Mouse (Mus musculus): Measurements from ENCODE around the gene Plau.

Gene Plau

DNA sequence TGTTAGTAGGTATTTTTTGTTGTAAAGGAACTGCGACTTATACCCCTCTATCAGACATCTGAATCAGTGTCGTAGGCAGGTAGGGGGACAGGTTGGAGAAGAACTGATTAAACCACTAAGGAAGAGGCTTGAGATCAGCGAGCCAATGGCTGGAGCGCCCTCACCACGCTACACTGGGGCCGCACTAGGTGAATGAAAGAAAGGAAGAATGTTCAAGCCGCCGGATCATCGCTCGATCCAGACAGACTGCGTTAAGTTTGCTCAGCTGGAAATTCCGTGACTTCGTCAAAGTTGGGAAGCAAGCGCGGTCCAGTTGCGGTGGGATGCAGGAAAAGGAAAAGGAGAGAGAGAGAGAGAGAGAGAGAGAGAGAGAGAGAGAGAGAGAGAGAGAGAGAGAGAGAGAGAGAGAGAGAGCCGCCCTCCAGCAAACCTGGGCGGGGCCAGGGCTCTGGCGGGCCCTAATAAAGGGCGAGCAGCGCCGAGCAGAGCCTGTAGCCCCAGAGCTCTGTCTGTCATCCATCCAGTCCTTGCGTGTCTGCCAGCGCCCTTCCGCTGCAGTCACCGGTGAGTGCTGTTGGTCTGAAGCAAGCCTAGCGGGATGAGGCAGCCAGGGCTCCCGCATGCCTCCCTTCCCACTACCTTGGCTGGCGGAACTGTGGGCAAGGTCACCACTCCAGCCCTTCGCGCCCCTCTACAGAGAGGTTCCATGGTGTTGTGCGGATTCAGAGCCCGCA is at the start of gene Plau:
Plau (plus strand) TSS at position 490 of the 734 bp plus-strand sequence.
- peak; percentile 81 to 90 for DNase-seq (ENCODE audit: inconsistent age in 2 of 2, low spot score in 1 of 2)

DNA sequence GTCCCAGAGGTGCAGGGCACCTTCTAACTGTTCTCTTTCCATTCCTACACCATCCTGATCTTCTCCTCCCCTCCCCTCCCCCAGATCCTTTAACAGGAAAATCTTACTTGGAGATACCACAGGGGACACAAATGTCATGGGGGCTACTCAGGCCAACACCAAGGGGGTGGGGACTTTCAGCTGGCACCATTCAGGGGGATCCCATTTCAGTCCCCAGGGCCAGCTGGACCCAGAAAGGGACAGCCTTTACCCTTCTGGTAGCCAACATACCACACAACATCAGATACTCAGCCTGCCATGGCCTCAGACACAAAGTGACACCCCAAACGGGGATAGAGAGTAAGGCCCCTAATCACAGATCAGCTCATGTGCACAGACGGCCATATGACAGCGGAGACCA is 48.3 kb upstream of the Plau start:
- no peak for DNase-seq (ENCODE audit: inconsistent age in 2 of 2, low spot score in 1 of 2)

- no peak for DNase-seq (ENCODE audit: inconsistent age in 2 of 2, low spot score in 1 of 2)
These were observed 46.9 kb upstream of the Plau start for GRCm38 (mm10) chr14:20789593-20789992.

- no peak for DNase-seq (ENCODE audit: inconsistent age in 2 of 2, low spot score in 1 of 2)
These were observed 46.0 kb upstream of the Plau start for GRCm38 (mm10) chr14:20790445-20790844.

- DNase-seq (ENCODE audit: inconsistent age in 2 of 2, low spot score in 1 of 2), result no peak
These were observed 45.5 kb upstream of the Plau start for GRCm38 (mm10) chr14:20790996-20791395.

DNA sequence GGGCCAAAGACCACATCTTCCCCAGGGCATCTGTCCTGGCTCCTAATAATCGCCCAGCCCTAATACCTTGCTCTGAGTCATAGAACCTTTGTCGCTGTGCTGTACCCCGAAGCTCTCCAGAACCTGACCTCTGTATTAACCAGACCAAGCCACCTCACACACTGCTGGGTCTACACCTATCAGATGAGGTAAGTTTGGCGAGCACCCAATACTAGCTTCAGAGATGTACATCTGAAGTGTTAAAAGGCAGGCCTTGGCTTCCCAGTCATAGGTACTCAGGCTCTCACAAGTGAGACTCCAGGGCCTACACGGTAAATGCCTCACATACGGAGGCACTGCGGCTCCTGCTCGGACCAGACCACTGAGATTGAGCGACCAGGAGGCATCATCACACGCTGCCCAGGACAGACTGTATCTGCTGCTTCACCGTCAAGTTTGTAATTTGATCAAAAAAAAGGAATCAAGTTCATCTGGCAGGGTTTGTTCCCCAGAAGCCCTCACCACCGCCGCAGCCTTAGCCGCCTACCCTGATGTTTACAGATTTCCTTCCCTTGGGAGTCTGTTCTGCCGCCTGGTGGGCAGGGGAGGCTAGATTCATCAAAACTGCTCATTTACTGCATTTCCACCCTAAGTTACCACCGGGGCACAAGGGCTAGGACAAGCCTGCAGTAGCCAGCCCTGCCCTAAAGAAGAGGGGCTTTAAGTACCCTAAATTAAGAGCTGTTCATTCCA is 44.8 kb upstream of the Plau start:
- DNase-seq (ENCODE audit: inconsistent age in 2 of 2, low spot score in 1 of 2), result peak in 1 of 2 experiments; percentile 43

DNA sequence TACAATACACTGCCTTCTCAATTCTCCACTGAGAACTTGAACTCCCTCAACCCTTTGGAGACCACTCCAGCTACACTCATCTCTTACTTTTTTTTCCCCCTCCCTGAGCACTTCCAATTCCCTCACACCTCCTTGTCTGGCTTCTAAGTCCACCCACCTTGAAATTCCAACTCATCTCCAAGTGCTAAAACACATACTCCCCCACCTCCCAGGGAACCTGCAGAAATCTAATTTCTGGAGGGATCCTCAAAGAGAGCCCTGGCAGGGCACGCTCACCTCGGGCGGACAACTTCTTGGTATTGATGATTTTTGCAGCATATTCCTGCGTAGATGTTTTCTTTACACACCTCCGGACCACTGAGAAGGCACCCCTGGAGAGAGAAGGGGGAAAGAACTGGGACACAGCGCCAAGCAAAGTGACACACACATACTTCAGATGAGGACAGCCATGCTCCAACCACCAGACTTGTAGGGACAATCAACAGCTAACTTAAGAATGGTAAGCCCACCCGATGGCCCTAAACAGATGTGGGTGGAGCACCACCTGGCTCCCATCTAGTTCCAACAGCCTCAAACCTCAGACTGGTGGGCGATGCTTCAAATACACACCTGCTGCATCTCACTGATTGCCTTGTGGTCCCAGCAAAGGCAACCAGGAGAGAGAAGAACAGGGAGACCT is 44.1 kb upstream of the Plau start:
- peak in 1 of 2 experiments; percentile 52 for DNase-seq (ENCODE audit: inconsistent age in 2 of 2, low spot score in 1 of 2)

GRCm38 (mm10) chr14:20792922-20793757 is 43.3 kb upstream of the Plau start:
- peak; percentile 60 to 71 for DNase-seq (ENCODE audit: inconsistent age in 2 of 2, low spot score in 1 of 2)

GRCm38 (mm10) chr14:20793758-20794531 is 42.5 kb upstream of the Plau start, which contains the start of gene Camk2g:
Camk2g (minus strand) TSS chr14:20794088.
- peak; percentile 90 to 95 for DNase-seq (ENCODE audit: inconsistent age in 2 of 2, low spot score in 1 of 2)

- no peak for DNase-seq (ENCODE audit: inconsistent age in 2 of 2, low spot score in 1 of 2)
These were observed 41.9 kb upstream of the Plau start for GRCm38 (mm10) chr14:20794589-20794988.

- DNase-seq (ENCODE audit: inconsistent age in 2 of 2, low spot score in 1 of 2), result peak in 1 of 2 experiments; percentile 49
These were observed 40.9 kb upstream of the Plau start for GRCm38 (mm10) chr14:20795423-20796152.

GRCm38 (mm10) chr14:20796170-20796569 is 40.3 kb upstream of the Plau start:
- DNase-seq (ENCODE audit: inconsistent age in 2 of 2, low spot score in 1 of 2), result no peak

DNA sequence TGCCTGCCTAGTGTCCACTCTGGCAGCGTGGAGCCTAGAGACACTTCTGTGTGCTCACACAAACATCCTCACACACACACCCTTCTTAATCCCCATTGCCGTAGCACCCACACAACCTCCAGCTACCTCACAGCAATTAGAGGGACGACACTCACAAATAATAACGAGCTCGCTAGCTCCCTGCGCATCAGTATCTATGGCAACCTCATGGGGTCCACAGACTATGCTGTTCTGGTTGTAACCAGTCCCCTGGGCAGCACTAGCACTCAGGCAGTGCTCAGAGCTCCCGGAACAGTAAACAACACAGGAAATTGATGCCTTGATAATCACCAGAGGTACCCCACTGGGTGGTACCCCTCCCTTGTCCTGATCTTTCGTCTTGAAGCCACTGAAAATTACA is 39.8 kb upstream of the Plau start:
- DNase-seq (ENCODE audit: inconsistent age in 2 of 2, low spot score in 1 of 2), result no peak

DNA sequence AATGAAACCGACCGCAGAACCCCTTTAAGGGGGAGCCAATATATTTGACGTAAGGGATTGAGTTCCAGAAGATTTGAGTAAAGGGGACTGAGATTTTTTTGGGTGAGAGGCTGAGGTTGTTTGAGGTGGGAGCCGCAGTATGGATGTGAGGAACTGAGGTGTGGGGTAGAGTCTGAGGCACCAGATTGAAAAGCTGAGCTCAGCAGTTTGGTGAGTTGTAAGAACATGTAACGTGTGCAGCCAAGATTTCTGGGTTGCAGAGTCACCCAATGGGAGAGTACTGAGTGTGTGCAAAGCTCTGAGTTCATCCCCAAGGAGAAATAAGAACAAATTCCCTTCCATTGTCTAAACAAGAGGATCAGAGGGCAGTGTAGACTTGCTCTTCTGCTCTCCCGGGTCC is 38.2 kb upstream of the Plau start:
- no peak for DNase-seq (ENCODE audit: inconsistent age in 2 of 2, low spot score in 1 of 2)

GRCm38 (mm10) chr14:20798761-20799160 is 37.7 kb upstream of the Plau start:
- peak; percentile 90 to 95 for DNase-seq (ENCODE audit: inconsistent age in 2 of 2, low spot score in 1 of 2)

- DNase-seq (ENCODE audit: inconsistent age in 2 of 2, low spot score in 1 of 2), result peak in 1 of 2 experiments; percentile 24
These were observed 33.4 kb upstream of the Plau start for GRCm38 (mm10) chr14:20802926-20803605.

DNA sequence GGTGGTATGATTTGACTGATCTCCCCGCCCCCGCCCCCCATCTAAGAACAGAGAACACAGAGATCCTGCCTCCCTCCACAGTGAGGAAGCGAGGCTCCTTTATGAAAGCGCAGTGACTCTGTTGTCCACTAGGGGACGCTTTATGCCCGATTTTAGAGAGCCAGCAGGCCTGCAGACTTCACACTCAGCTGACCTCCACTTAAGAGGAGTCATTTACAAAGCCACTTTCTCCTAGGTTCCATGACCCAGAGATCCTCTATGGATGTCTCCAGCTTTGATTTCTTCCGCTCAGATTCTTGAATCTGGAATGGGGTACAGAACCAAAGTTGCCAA is 32.9 kb upstream of the Plau start:
- DNase-seq (ENCODE audit: inconsistent age in 2 of 2, low spot score in 1 of 2), result peak; percentile 83 to 95

DNA sequence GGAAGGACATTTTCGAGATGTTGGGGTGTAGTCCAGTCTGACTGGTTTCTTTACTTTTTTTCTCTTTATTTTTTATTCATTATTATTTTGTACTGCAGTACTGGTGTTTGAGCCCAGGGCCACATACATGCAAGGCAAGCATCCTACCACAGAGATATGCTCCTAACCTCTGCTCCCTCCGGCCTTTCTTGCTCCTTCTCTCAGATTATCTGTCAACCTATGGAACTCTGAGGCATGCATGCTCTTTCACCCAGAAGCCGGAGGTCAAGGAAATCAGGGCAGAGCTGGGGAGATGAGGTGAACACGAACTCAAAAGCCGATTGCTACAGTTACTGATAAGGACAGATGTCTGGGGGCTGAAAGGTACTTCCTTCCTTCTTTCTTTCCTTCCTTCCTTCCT is 32.0 kb upstream of the Plau start:
- peak in 1 of 2 experiments; percentile 54 for DNase-seq (ENCODE audit: inconsistent age in 2 of 2, low spot score in 1 of 2)

All from adrenal gland, adult (tissue).